Mouse (Mus musculus) urinary bladder, postnatal 14 days (tissue): ENCODE measurements at regions not wholly inside any gene's neighbourhood (a gene's known extent, or its start where the extent isn't known, plus 50 kb on each side); places are given as distances from the start of the nearest gene placed in this dataset.

Source experiments
- DNase-seq: peaks from one replicate; pipeline ENCODE4 v3.0.0; 2021; ENCODE audit warnings: low spot score

DNA sequence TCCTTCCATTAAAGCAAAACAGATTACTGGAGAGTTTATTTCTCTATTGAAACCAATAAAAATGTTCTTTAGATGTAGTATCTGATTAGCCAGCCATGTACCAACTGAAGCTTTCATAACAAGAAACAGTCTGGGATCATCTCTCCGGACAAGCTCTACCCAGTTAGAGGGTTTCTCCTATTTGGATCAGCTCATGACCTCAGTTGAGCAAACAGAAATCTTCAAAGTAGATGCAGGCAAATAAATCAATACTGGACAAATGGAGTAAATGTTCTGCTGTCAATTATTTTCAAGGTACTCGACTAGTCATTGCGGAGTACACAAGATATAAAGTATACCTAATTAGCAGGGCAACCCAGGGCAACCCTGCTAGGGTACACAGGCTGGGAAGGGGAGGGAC is 67.4 kb downstream of the Avpr1a start:
- no peak for DNase-seq

DNA sequence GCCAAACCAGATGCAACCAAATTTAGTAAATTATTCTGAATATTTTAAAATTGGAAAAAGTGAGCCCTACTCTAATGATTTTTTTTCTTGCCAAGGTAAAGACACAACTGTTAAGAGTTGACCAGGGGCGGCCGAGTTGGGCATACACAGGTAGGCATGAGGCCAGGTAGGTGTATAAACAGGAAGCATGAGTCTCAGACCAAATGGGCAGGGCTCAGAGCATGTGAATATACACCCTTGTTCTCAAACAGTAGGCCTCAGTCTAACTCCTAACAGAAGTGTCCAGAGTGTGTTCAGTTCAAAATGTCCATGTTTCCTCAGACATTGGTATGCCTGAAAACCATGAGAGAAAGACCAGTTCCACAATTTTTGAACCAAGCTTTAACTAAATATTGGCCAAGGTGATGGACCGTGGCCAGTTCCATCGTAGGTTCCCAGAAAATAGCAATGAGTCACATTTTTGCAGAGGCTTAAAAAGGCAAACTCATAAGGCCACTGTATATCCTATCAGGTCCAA is 71.0 kb downstream of the Avpr1a start:
- DNase-seq, result no peak

DNA sequence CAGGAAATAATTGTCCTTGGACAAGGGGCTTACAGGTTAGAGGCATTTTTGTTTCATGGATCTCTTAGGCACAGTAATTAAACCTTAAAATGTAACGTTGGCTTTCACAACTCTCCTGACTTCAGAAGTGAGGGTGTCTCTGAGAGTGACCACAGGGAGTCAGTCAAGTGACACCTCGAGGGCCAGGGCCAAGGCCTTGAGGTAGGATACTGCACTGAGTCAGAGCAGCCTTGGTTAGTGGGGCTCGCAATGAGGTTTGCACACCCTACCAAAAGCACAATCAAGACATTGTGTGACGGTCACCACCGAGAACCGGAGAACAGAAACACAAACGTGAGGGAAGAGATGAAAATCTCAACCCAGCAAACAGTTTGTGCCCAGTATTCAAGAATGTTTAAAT is 71.7 kb downstream of the Avpr1a start:
- no peak for DNase-seq

DNA sequence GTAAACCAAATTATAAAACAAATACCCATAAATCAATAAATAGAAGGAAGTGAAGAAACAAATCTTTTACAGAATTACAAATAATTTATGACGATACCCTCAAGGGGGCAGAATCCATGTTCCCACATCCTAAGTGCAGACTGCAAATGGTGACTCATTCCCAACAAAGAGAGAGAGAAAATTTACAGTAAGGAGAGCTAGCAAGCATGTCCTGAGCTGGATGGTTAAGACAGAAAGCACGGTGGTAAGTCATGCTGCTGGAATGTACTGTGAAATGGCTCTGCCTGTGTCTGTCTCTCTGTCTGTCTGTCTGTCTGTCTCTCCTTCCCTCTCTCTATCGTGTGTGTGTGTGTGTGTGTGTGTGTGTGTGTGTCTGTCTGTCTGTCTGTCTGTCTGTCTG is 74.3 kb downstream of the Avpr1a start:
- DNase-seq, result no peak

DNA sequence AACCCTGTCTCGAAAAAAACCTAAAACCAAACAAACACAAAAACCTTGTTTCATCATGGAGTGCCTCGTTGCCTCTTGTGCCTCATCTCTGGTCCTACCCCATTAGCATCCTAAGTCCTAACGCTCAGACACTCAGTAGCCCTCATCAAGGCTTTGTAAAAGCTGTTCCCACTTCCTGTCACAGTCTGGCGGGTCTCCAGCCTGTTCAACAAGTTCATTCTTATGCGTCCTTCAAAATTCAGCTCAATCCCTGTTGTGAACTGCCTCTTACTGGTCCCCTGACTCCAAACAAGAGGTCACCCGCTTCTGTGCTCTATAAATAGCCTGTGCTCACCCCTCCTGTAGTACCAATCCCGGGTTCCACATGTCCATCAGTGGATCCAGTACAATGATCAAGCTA is 77.1 kb downstream of the Avpr1a start:
- no peak for DNase-seq

DNA sequence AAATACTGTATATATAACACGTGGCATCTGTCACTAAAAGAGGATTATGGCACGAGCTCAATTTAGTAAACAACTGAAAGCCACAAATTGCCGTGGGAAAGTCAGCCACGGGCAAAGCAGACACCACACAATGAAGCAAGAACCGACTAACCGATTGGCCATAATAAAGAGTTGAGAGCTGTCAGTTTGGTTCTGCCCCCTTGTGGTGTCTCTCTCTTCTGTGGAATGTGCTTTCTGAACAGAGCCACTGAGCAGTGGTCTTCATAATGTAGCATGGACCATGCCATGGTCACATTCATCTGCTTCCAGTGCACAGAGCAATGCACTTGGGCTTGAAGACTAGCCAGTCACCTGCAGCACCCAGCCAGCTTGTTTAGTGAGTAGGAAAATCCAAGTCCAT is 77.5 kb downstream of the Avpr1a start:
- DNase-seq, result no peak

DNA sequence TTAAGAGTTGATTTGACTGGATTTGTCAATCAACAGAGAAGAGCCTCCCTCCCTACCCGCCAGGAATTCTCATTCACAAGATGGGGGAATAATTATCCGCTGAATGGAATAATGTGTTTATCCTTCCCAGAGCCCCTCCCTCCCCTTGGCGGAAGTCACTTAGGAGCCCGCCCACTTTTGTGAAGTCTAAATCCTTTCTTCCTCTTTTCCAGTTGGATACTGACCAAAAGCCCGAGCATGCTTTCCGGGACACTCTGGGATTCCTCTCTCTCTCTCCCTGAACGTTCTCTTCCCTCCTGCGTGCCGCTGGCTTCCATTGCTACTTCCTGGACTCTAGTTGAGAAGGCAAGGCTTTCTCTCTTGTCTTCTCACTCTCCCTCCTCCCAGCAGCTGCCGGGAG is 79.9 kb downstream of the Avpr1a start:
- DNase-seq, result no peak

DNA sequence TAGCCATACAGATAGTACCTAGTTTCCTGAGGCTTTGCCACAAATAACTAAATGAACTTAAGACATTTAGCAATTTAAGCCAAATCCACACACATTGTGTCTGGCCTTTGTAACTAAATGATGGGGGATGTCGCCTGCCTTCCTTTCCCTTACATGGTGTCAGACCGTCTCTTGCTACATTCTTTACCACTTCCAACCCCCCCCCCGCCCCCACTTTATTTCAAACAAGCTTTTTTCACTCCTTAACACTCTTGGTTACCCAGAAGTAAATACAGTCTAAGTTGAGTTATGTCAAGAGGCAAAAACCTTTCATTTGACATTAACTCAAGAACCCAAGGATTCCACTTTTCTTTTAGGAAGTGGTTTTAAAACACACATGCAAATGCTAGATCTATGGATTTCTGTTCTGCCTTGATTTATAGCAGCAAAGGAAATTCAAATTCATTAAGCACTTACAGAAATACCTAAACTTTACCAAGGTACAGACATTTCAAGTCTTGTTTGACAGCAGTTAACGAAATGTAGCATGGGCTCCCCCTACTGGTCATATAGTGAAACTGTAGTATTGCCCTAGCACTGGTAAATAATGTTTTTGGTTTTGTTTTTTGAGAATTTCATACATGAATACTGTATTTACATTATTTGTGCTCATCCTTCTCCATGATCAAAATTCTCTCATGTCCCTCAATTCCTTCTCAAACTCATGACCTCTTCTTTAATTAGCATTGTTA is 80.8 kb downstream of the Avpr1a start:
- DNase-seq, result no peak

DNA sequence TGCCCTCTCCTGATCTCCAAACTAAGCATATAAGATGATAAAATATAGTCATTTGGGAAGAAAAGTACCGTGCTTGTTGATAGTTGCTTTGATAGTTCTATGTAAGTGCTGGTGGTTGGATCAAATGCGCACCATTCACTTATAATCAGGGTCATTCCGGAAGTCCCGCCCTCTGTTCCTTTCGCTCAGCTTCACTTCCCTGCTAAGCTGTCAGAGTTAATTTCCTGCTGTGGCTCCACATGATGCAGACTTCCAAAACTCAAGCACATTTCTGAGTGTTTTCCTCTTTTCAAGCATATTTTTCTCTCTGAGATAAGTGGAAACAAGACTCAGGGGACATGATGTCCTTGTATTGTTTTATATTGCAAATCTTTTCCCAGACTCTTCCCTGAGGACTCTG is 86.4 kb downstream of the Avpr1a start:
- DNase-seq, result no peak

DNA sequence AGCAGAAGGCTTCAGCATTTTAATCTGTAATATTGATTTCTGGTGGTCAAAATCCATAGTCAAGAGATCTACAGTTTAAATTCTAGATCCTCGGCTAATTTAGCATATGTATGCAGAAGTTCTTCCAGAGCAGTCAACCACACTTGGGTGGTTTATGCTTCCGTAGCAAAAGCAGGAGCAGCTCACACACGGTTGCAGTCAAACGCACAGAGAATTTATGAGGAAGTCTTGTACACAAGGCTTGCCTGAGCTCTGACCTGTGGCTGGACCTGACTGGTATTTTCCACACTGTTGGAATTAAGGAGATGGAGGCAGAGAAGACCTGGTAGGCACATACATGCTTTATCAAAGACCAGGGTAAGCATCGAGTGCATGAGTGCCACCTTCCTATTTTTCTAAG is 86.8 kb downstream of the Avpr1a start:
- no peak for DNase-seq

DNA sequence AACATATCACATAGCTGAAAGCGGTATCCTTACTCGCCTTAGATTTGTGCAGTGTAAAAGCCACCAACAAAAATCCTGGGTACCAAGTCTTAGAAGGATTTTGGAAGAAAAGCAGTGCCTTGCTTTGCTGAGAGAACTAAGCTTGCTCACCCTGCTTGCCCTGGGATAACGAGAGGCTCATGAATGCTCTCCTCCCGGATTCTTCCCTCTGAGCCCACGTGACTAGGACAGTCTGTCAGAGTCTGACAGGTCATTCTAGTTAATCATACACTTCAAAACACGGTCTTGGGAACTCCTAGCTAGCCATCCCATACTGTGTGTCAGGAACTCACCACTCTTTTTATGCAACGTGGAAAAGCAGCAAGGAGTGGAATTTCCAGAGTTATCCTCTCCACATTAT is 91.4 kb downstream of the Avpr1a start:
- DNase-seq, result no peak

DNA sequence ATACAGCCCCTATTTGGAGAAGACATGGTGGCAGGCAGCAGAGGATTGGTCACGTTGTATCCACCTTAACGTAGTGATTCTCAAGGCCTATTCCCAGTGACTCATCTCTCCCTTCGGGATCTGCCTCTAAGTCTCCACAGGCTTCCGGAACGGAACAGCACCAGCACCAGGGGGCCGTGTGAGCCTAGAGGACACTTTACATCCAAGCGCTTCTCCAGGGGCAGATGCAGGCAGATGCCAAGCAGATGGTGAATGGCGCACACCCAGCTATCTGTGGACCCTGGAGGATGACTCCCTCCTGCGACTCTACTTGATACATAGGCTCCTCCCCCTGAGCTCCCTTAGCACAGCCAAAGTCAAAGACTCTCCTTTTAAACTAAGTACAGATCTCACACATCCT is 94.3 kb downstream of the Avpr1a start:
- no peak for DNase-seq

DNA sequence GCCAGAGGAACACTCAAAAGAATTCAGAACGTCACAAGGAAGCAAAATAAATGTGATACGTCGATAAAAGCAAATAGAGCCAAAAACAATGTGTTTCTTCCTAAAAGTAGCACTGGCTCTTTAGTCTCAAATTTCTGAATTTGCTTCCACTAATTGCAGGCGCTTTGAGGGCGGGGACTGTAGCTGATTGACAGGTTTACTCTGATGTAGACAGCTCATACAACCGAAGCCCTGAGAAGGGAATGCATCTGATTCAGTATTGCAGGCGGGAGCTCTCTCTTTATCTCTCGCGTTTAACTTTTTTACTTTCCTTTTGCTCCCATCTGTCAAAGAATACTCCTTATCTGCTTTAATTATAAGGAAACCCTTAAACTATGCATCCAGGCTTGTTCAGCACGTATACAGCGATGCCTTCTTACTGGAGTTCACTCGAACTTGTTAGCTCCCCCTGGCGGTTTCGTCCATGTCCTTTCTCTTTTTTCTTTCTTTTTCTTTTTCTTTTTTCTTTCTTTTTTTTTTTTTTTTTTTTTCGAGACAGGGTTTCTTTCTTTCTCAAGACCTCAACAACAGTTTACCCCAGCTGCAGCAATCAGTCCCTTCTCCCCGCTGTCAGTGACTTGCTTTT is 95.9 kb downstream of the Avpr1a start:
- peak; percentile 76 for DNase-seq

DNA sequence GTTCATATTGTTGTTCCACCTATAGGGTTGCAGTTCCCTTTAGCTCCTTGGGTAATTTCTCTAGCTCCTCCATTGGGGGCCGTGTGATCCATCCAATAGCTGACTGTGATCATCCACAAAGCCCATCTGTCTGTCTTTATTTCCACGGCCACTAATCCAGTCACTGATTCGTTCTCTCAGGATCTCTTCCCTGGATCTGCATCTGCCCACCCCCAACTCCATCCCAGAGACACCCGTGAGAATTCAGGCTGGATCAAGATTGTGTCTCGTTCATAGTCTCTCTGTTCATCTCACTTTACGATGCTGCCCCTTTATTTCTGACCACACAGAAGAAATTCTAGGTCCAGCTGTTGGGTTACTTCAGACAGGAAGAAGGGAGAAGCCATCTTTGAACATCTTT is 96.7 kb downstream of the Avpr1a start:
- DNase-seq, result no peak

DNA sequence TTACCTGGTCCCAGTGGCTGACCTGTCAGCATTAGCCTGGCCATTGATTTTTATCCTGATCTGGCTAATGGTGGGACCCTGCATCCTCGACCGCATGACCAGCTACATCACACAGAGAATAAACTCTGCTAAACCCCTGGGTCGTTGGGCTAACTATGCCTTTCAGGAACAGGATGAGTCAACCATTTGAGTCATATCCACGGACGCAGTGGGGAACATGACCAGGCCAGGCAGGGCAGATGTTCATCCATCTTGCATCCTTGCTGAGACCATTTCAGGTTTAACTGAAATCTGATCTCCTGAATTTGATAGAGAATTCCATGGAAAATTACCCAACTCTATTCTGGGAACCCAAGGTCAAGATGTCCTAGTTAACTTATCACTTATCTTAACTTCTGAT is 103.3 kb downstream of the Avpr1a start:
- no peak for DNase-seq

DNA sequence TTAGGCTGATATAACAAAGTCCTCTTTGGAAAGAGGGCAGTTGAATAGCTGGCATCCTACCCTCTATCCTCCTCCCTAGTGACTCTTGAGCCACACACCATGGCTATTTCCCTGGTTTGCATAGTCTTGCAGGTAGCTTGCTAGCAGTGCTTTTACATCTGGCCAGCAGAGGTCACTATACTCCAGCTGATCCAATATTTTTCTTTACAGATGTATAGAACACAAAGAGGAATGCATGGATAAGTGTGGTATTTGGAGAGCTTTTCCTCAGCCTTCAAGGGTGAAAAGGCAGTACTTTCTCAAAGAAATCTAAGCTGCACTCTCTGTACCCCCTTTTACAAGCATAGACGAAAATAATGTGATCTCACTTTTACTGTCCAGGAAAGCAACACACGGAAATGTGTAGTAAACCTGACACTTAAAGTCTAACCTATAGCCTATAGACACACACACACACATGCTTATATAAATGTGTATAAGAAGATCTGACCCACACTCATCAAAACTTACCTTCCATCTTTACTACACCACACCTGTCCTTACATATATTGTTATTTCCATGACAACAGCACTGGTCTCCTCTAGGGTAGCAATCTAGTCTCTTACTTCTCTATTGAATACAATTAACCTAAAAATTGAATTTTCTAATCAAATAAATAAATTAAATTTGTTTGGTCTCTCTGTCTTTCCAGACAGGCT is 105.0 kb downstream of the Avpr1a start:
- peak; percentile 44 for DNase-seq

DNA sequence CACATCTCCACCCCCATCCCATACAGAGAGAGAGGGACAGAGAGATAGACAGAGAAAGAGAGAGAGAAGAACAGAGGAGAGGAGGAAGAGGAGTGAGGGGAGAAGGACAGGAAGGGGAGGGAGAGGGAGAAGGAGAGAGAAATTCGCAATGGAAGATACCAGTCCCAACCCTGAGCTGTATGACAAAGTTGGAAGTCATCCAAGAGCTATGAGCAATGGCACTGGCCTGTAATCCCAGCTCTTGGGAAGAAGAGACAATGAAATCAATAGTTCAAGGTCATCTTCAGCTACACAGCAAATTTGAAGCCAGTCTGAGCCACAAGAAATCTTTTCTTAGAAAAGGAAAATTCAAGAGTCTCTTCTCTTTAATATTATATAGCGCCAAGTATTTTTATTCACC is 105.6 kb downstream of the Avpr1a start:
- no peak for DNase-seq

DNA sequence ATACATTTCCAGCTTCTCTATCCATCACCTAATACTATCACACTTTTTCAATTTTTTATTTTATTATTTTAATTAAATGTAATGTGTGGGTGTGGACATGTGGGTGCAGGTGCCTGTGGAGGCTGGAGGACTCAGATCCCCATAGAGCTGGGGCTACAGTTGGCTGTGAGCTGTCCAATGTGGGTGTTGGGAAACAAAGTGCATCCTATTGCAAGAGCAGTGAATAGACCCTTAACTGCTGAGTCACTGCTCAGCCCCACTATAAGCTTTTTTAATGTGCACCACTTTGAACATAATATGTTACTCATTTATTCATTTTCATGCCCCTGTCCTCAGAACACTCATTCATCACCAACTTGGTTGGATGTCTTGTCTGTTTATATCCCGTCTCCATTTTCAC is 110.4 kb downstream of the Avpr1a start:
- DNase-seq, result no peak

DNA sequence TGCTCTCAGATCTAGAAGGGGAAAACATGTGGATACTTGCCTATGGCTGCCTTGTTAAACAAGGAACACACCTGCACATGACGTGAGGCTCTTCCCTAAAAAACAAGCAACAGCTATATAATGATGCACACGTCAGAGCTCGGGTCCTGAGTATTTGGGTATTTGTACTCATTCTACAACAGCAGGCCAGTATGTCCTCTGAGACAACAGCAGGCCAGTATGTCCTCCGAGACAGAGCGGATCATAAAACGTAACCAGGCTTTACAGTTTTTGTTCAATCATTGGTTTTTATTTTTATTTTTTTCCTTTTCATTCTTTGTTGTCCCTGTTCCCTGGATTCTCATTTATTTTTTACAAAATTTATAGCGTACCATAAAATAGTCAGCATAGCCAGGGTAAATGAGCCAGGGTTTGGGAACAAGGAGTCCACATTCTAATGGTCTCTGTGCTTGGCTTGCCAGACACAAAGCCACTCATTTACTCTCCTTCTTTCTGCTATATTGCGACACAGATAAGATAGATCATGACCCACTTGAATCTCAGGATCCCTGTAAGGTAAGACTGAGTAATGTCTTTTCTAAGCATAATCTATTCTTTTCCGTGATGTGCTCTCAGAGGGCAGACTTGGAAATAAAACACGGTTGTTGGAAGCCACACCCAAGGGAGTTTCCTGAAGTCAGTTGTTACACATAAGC is 111.8 kb downstream of the Avpr1a start:
- no peak for DNase-seq

DNA sequence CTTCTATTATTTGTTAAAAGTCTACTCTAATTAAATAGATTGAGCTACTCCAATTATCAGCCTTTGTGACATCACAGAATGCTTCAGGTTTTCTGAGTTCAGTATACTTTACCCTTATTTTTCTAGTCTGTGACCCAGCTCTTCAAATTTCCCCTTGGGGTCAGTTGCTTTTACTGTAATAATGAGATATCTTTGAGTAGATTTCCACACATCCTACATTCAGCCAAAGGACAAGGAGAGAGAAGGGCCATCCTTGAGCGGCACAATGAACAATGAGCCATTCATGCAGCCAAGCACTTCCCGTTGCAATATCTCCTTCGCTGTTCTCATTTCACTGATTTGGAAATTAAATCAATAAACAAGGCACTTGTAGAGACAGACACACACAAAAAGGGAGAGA is 113.6 kb downstream of the Avpr1a start:
- no peak for DNase-seq

DNA sequence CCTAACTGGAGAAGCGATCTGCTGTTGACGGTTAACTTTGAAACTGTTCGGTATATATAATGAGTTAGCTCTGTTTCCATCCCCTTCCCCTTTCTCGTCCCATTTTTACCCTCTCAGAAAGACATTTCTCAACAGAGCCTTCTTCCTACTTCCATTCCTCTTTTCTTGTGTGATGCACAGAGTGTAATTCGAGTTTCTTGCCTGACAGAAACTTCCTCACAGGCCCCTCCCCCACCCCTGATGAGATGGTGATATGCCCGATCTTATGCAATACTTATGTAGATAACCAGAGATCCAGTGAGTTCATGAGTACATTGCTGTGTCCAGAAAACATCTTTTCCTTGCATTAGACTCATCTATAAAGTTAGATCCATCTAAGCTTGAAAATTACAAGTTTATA is 114.2 kb downstream of the Avpr1a start:
- DNase-seq, result no peak

DNA sequence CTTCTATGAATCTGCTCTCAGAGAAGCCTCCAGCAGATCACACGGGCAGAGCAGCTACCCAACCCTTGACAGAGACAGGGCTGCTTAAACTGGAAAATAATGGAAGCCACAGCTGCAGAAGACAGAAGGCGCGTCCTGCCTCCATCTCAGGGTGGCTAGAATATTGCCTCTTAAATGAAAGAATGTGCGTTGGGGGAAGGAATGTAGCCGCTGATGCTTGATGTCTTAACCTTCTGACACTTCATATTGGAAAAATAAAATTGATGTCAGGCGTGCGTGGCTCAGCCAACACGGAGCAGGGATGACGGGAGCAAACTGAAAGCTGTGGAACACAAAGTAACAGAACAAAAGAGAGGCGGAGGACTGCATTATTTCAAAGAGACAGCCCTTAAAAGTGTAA is 114.6 kb upstream of the Ppm1h start:
- no peak for DNase-seq

DNA sequence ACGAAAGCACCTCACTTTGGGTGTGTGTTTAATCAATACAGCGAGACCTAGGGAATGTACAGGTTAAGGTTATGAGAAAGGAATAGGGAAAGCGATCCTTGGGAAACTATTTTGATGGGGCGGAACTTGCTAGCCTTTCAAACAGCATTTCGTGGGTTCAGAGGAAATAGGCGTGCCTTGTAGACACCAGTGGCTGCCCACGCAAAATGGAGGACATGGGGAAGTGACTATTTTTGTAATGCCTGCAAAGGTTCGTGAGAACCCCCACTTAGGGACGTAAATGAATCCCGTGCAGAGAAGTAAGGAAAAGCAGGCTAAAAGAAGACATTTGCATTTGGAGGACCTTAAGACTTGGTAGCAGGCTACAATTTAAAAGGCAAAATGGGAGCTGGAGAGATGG is 114.1 kb upstream of the Ppm1h start:
- no peak for DNase-seq
